Mouse (Mus musculus): Measurements from ENCODE around the gene Dusp11. TPM values are rescaled to one million over a fixed set of nuclear protein-coding genes. Genes with fewer than 3 reads are reported as not detected.

The Dusp11 gene
- total and polyA plus RNA-seq, 3 experiments: 33.2 to 46.6 (median 35.7) TPM

GRCm38 (mm10) chr6:85957581-85957980, 3.9 kb downstream of the Dusp11 start:
- Histone ChIP-seq H3K4me3 (replicated peaks in 1 of 3; ENCODE audit: low read depth in 2 of 3, low read length in 2 of 3, poor library complexity in 1 of 3) (no peak overlapping the region), H3K79me2 (replicated peaks; ENCODE audit: control insufficient read depth, extremely low read depth, insufficient read depth, poor library complexity, severe bottlenecking) (peaks cover 38% of the 10 kb centered on the region), H3K4me2 (ENCODE audit: insufficient read depth, low read depth, poor library complexity, severe bottlenecking) (no peak overlapping the region), H3K27me3 (replicated peaks) (no peaks in the 10 kb centered on the region), H3K36me3 (replicated peaks in 1 of 2; ENCODE audit: control insufficient read depth in 1 of 2, insufficient read depth in 1 of 2, low read length in 1 of 2) (peaks cover 35 to 65% of the 10 kb centered on the region in 2 experiments), H3K4me1 (ENCODE audit: control insufficient read depth in 1 of 2, insufficient read depth in 2 of 2) (peaks cover 0 to 18% of the 10 kb centered on the region in 2 experiments; a peak in 1 of 4 replicates), H3K9me3 (replicated peaks; ENCODE audit: low read length) (no peaks in the 10 kb centered on the region), H3K9ac (ENCODE audit: insufficient read depth, low read depth) (no peak overlapping the region), H3K27ac (ENCODE audit: insufficient read depth, low read depth) (no peak overlapping the region)
- dilution Hi-C loops (cut with MboI; ENCODE audit: extremely low pct_ligation_motif_present, extremely low pct_unique_long_range_greater_than_20kb, low sequenced_read_pairs): no loop called here
- TF ChIP-seq EP300 (IDR thresholded peaks at IDR 0.05; ENCODE audit: low read length) (no peak), NELFE (IDR thresholded peaks at IDR 0.05; ENCODE audit: low read depth, low read length) (no peak), SMC3 (IDR thresholded peaks at IDR 0.05; ENCODE audit: low read depth, low read length) (no peak), GABPA (IDR thresholded peaks at IDR 0.05; ENCODE audit: insufficient replicate concordance, low read depth, low read length) (no peak), CHD2 (IDR thresholded peaks at IDR 0.05; ENCODE audit: low read length) (no peak), RAD21 (IDR thresholded peaks at IDR 0.05; ENCODE audit: low read depth, low read length) (no peak), USF1 (IDR thresholded peaks at IDR 0.05; ENCODE audit: low read depth, low read length) (no peak), E2F4 (IDR thresholded peaks at IDR 0.05; ENCODE audit: insufficient replicate concordance, low read depth, low read length) (no peak), ETS1 (conservative IDR thresholded peaks at IDR 0.05; ENCODE audit: low read depth, low read length) (no peak), JUND (conservative IDR thresholded peaks at IDR 0.05; ENCODE audit: low read depth, low read length) (no peak), JUN (IDR thresholded peaks at IDR 0.05; ENCODE audit: insufficient read depth, low read depth, low read length) (no peak), MXI1 (IDR thresholded peaks at IDR 0.05; ENCODE audit: low read depth, low read length) (no peak), BHLHE40 (IDR thresholded peaks at IDR 0.05; ENCODE audit: low read depth, low read length) (no peak), POLR2A (IDR thresholded peaks at IDR 0.05; ENCODE audit: low read depth, low read length) (no peak), UBTF (IDR thresholded peaks at IDR 0.05; ENCODE audit: low read depth, low read length) (no peak), MAFK (IDR thresholded peaks at IDR 0.05; ENCODE audit: insufficient replicate concordance, low read length) (no peak), KAT2A (IDR thresholded peaks at IDR 0.05; ENCODE audit: insufficient replicate concordance, low read length) (no peak), MAX (IDR thresholded peaks at IDR 0.05; ENCODE audit: low read length) (no peak), TCF12 (IDR thresholded peaks at IDR 0.05; ENCODE audit: low read depth, low read length) (no peak), ELF1 (IDR thresholded peaks at IDR 0.05; ENCODE audit: low read depth, low read length) (no peak)
- in situ Hi-C loops (cut with MboI; ENCODE audit: low pct_ligation_motif_present, low pct_unique_long_range_greater_than_20kb, low sequenced_read_pairs): no loop called here
- no peak for DNase-seq (ENCODE audit: extremely low read depth)

GRCm38 (mm10) chr6:85948549-85948948, 12.9 kb downstream of the Dusp11 start:
- Histone ChIP-seq H3K4me2 (ENCODE audit: insufficient read depth, low read depth, poor library complexity, severe bottlenecking) (no peak overlapping the region), H3K9ac (ENCODE audit: insufficient read depth, low read depth) (no peak overlapping the region), H3K27ac (ENCODE audit: insufficient read depth, low read depth) (no peak overlapping the region), H3K4me3 (replicated peaks in 1 of 3; ENCODE audit: low read depth in 2 of 3, low read length in 2 of 3, poor library complexity in 1 of 3) (no peak overlapping the region), H3K79me2 (replicated peaks; ENCODE audit: control insufficient read depth, extremely low read depth, insufficient read depth, poor library complexity, severe bottlenecking) (no peaks in the 10 kb centered on the region), H3K27me3 (replicated peaks) (no peaks in the 10 kb centered on the region), H3K4me1 (ENCODE audit: control insufficient read depth in 1 of 2, insufficient read depth in 2 of 2) (peaks cover 0 to 4% of the 10 kb centered on the region in 2 experiments; a peak in 1 of 4 replicates), H3K9me3 (replicated peaks; ENCODE audit: low read length) (no peaks in the 10 kb centered on the region), H3K36me3 (replicated peaks in 1 of 2; ENCODE audit: control insufficient read depth in 1 of 2, insufficient read depth in 1 of 2, low read length in 1 of 2) (peaks cover 74 to 94% of the 10 kb centered on the region in 2 experiments)
- in situ Hi-C loops (cut with MboI; ENCODE audit: low pct_ligation_motif_present, low pct_unique_long_range_greater_than_20kb, low sequenced_read_pairs): no loop called here
- dilution Hi-C loops (cut with MboI; ENCODE audit: extremely low pct_ligation_motif_present, extremely low pct_unique_long_range_greater_than_20kb, low sequenced_read_pairs): no loop called here
- TF ChIP-seq POLR2A (IDR thresholded peaks at IDR 0.05; ENCODE audit: low read depth, low read length): no peak
- no peak for TF ChIP-seq RAD21 (IDR thresholded peaks at IDR 0.05; ENCODE audit: low read depth, low read length)
- no peak for TF ChIP-seq MYC (IDR thresholded peaks at IDR 0.05; ENCODE audit: low read depth, low read length)
- TF ChIP-seq CHD1 (IDR thresholded peaks at IDR 0.05; ENCODE audit: low read depth, low read length): no peak
- TF ChIP-seq MAX (IDR thresholded peaks at IDR 0.05; ENCODE audit: low read length): no peak
- TF ChIP-seq IRF4 (IDR thresholded peaks at IDR 0.05; ENCODE audit: low read depth, low read length): no peak
- TF ChIP-seq PAX5 (IDR thresholded peaks at IDR 0.05; ENCODE audit: low read length): no peak
- TF ChIP-seq POLR2AphosphoS2 (IDR thresholded peaks at IDR 0.05; ENCODE audit: low read depth, low read length): no peak
- DNase-seq (ENCODE audit: extremely low read depth): no peak
